In genomic region chr17:45563655-45564530, GRCm38 (mm10) we compare ENCODE assay signal across 8 mouse cellular contexts. TPM values are rescaled to one million over a fixed set of nuclear protein-coding genes. Genes with fewer than 3 reads are reported as not detected.
DNase-seq lines count a peak whose midpoint lies in the region; ATAC-seq and TF ChIP-seq lines count a peak whose summit lies in the region.

Gene Slc35b2, plus strand, starts transcription at chr17:45563874.

- H3K27ac ChIP-seq in hindbrain, embryonic 14.5 days: peak within 1 kb of the TSS; percentile 79

- ATAC-seq in Patski: peak; percentile 82
- peak; percentile 86 for ATAC-seq in hindbrain, embryonic 14.5 days (ENCODE audit: low FRiP score)

- DNase-seq in Patski (ENCODE audit: low read depth, low spot score): no peak
- DNase-seq in cerebellum, postnatal 36 days: peak; percentile 90 to 94
- peak; percentile 90 to 92 for DNase-seq in frontal cortex, postnatal 36 days (ENCODE audit: low spot score in 2 of 2)
- DNase-seq in hindbrain, embryonic 14.5 days (ENCODE audit: low spot score): peak; percentile 89
- peak; percentile 93 for DNase-seq in left cerebral cortex, adult 18-20 months (ENCODE audit: low spot score in 2 of 2)
- DNase-seq in lung, postnatal 4 days: peak; percentile 96 to 97
- peak; percentile 97 for DNase-seq in retina, postnatal 1 day
- DNase-seq in thymus, postnatal 4 days: peak; percentile 94

- POLR2A ChIA-PET in Patski (lab: Charles Lee): interaction anchor here (1.6 to 2.7 kb wide), 2 partner anchors 9 to 10 kb away, joined by 5 to 7 read pairs; partner anchors contain the start of gene Hsp90ab1

- peak within 1 kb of the TSS; percentile 81 for H3K9ac ChIP-seq in hindbrain, embryonic 14.5 days

- under 1% methylated on average over 56 of the region's 61 CpGs for WGBS in hindbrain, embryonic 14.5 days

- H3K27me3 ChIP-seq in Patski: no peaks in the 10 kb centered on the region
- no peaks in the 10 kb centered on the region for H3K27me3 ChIP-seq in hindbrain, embryonic 14.5 days (ENCODE audit: control insufficient read depth, insufficient read depth, low read length)

- CTCF ChIA-PET in Patski (lab: Charles Lee): interaction anchor here (1.9 kb wide), 1 partner anchor 11 kb away, joined by 7 read pairs; no protein-coding TSS in a partner anchor

- peaks cover 11% of the 10 kb centered on the region for H3K4me1 ChIP-seq in hindbrain, embryonic 14.5 days (replicated peaks; ENCODE audit: control insufficient read depth, insufficient read depth, low read length)

- no peak for TF ChIP-seq CTCF in Patski (IDR thresholded peaks at IDR 0.05)

- H3K9me3 ChIP-seq in hindbrain, embryonic 14.5 days (ENCODE audit: control insufficient read depth, low read length): no peaks in the 10 kb centered on the region

- in situ Hi-C loops in Patski (cut with MboI; ENCODE audit: low pct_unique_long_range_greater_than_20kb): no loop called here

- H3K36me3 ChIP-seq in hindbrain, embryonic 14.5 days (replicated peaks; ENCODE audit: control insufficient read depth, insufficient read depth): peaks cover 29% of the 10 kb centered on the region

- peak within 1 kb of the TSS; percentile 75 for H3K4me3 ChIP-seq in hindbrain, embryonic 14.5 days (replicated peaks; ENCODE audit: low read length)

- peak within 1 kb of the TSS; percentile 78 for H3K4me2 ChIP-seq in hindbrain, embryonic 14.5 days (replicated peaks)

RNA-seq across cellular contexts. Expression of gene Slc35b2, which starts in this region (rescaled TPM):
- polyA plus RNA-seq in Patski (2021): 98.0 TPM
- 83.1 and 84.2 TPM in 2 replicates for polyA plus RNA-seq in hindbrain, embryonic 14.5 days (2014; fragmentation: Nextera tagmentation; extraction: Ambion mirVana)
- total RNA-seq in left cerebral cortex, adult 18-20 months (2021): 10 to 100 TPM; 26.0 to 30.0 TPM
